Mouse (Mus musculus) kidney, adult 8-10 months (tissue): ENCODE results near the gene Spaca3.

ENCODE experiments used
- DNase-seq, 2 experiments: peaks; one replicate each; pipeline ENCODE4 v3.0.0; 2022

The Spaca3 gene

DNA sequence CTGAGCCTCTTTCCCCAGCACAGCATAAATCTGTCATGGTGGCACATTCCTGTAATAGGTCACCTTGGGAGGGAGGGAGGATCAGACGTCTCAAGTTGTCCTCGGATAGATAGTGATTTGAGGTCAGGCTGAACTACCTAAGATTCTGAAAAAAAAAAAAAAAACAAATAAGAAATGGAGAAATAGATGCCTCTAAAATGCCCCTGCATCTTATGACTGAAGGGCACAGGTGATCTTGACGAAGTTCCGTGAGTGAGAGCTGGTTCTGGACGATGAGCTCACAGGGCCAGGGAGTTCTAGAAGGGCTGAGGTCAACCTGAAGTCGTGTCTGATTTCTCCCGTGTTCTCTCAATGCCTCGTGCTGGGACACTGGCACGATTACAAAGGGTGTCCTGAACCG, at the start of gene Spaca3:
TSS of gene Spaca3 (plus strand) at position 301 of the 400 bp plus-strand sequence.
- no peak for DNase-seq

DNA sequence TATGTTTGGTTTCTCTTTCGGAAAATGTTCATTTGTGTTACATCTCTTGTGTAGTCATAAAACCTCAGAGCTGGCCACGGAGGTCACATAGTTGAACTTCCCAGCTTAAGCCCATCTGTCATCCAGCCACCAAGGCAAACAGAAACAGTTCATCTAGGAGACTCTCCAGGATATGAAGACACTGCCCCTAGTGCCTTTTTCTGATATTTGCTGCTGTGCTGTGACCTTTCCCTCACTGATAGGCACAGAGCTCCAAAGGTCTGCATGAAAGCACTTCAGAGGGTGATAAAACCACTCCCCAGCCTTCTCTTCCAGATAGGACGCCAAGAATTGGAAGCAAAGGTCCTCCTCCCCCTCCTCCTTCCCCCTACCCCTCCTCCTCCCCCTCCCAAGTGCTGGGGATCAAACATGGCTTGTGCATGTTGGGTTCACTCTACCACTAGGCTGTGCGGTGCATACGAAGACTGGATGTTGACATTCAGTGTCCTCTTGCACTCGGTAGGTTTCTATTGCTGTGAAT, 49.6 kb upstream of the Spaca3 start:
- peak; percentile 16 to 45 for DNase-seq

DNA sequence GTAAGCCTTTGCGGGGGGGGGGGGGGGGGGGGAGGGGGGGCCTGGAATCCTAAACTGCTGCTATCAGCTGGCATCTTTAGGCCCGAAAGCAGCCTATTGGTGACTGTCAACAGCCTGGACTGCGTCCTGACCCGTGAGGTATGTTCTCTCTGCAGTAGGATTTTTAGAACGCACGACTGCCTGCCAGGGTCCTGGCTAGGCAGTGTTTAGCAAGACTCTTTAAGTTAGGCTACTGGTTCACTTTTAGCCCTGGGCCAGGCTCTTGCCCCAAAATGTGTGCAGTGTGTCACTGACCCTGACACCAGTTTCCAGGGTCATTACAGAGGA, 48.5 kb upstream of the Spaca3 start:
- no peak for DNase-seq

DNA sequence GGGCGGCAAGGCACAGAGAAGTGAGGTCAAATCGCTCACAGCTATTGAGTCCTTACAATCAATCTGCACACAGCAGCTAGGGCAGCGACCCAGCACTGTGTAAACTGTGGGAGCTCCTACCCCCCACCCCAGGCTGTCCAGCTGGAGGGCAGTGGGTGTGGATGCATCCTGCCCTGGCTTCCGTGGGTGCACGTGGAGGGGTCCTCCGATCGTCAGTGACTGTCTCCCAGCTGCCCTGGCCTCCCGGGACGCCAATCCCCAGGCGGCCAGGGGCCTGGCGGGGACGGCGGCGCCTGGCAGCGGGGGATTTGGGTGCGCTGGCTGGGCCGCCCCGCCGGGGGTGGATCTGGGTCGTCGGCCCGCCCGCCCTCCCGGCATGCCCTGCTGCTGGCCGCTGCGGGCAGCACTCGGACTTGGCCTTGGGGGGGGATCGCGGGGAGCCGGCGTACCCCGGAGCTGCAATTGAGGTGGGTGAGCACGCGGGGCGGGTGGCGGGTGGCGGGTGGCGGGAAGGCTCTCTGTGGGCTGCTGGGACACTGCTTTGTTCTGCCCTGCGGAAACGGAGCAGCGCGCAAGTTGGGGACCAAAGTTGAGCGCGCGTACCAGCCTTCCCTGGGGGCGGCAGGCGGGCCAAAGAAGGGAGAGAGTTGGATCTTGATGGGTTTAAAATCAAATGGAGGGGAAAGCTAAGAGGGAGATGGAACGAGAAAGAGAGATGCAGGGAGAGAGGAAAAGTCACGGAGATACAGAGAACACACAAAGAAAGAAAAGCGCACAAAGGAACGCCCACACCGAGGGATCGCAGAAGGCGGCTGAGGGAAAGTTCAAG, 48.0 kb upstream of the Spaca3 start, which contains the start of gene Tmem98:
TSS of gene Tmem98 (plus strand) at position 183 of the 829 bp plus-strand sequence.
- no peak for DNase-seq

DNA sequence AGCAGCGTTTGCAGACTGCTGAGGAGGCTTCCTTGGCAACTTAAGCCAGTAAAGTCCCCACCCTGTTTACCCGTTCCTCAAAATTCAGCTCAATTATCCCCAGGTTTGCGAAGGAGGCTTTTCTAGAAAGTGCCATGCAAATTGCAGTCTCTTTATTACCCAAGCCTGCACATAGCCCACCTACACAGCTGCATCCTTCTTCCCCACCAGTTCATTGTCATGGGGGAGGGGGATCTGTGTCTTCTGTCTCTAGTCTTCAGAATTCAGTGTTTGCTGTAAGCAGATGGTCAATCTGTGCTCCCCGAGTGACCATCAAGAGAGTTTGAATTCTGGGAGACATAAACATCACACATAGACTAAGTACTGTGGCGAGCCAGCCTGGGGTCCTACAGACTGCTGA, 47.0 kb upstream of the Spaca3 start:
- no peak for DNase-seq

DNA sequence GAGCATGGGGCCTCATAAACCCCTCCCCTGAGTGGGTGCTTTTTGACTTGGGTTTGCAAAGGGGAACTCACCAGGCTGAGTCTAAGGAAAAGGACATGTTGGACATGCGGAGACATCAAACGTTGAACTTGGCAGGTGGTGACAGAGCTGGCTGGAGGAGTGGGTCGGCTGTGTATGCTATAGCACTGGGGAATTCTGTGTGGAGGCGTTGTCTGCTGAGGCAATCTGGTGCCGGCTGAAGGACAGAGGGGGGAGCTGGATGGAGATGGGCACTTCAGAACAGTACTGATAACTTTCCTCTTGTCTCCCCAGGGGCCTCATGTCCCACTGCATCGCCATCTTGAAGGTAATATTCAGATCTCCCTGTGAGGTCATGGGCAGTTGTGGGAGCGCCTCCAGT, 42.8 kb upstream of the Spaca3 start:
- DNase-seq, result no peak

DNA sequence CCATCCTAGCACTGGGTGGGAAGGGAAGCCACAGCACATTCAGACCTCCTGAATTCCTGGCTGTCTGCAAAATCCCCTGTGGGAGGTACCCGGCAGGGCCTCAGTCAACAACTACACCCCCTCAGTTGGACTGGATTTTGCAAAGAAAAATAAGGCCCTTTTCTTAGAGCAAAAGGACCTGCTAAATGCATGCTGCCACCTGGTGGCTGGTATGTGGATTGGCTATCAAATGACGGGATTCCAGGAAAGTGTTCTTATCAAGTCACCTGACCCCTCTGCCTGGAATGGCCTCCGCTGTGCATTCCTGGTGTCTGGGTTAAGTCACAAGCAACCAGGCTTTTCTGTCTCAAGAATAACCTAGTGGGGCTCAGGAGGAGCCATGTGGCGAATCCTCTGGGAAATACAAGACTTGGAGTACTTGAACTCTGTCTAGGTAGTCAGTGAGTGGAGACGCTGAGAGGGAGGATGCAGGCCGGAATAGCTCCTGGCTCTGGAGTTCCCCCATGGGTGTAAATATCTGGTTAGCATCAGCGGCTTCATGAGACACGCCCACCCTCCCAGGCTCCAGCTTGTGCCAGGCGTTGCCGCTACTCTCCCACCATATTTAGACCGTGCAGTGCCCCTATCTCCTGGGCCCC, 40.0 kb upstream of the Spaca3 start:
- DNase-seq, result peak; percentile 78 to 81

DNA sequence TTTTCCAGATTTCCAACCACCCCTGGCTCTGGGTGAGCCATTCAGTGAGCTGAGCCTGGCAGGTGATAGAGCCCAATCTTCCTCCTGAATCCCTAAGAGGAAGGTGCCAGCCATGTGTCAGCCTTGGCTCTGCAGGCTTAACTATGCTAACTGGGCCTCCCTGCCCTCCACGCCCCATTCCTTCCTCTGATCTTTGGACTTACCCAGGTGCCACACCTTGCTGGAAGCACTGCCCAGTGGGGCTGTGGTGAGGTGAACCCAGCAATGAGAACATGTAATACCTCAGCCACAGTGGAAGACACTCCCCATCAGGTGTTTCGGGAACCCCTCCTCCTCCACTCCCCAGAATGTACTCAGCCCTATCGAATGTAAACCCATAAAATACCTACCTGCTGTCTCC, 38.1 kb upstream of the Spaca3 start:
- no peak for DNase-seq

DNA sequence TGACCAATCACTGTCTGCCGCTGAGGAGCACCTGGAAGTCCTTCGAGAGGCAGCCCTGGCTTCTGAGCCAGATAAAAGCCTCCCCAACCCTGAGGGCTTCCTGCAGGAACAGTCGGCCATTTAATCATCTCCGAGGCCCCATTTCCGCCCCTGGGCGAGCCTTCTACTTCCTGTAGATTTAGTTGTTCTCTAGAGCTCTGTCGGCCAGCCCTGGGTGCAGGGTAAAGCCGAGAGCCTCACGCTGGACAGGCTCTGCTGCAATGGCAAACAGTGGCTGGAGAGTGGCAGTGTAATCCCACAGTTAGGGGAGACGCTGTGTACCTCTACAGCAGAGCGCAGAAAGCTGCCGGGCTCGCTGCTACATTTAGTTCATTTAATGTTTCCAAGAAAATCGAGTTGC, 36.9 kb upstream of the Spaca3 start:
- DNase-seq, result peak in 1 of 2 experiments; percentile 16

DNA sequence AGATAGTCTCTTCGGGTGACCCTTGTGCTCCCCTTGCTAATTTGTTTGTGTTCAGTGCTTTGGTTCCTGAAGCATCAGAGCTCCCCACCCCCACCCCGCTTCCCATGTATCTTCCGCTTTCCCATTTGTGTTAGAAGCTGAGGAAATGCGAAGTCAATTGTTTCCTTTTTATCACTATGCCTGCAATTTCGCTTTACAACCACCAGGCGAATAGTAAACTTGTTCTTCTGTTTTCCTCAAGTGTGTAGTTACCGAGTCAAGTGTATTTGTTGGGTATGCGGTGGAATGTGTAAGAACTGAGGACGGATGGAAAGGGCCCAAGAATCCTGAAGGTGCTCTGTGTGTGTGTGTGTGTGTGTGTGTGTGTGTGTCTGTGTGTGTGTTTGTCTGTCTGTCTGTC, 36.4 kb upstream of the Spaca3 start:
- no peak for DNase-seq

DNA sequence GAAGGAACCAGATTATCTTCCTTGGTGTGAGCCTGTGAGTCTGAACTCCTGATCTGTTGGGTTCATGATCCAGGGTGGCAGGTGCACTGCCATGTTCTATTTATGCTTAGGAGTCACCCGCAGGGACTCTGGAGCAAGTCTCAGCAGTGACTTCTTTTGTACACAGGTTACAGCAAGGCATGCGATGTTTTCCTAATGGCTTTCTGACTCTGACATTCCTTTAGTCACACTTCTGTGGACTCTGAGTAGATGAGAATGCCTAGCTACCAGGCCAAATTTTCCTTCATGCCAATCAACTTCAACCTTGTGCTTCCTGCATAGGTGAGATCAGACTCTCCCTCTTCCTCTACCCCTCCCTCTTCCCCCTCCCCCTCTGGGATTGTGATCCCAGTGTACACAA, 22.8 kb upstream of the Spaca3 start:
- DNase-seq, result no peak

DNA sequence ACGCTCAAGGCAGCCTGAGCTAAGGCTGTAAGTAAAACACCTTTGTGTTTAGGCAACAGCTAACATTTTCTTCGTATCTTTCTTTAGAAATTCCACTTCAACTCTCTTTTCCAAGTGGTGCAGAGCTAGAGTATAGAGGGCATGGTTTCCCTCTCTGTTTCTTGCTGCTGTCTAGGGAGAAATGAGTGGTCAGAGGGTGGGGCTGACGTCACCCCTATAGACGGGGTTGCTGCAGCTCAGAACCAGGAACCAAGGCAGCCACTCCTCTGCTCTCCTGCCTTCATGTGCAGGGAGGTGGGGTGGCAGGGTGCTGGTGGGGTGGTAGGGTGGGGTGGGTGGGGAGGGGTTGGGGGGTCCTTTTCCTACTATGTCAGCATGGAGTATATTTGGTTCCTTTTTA, 22.3 kb upstream of the Spaca3 start:
- no peak for DNase-seq

DNA sequence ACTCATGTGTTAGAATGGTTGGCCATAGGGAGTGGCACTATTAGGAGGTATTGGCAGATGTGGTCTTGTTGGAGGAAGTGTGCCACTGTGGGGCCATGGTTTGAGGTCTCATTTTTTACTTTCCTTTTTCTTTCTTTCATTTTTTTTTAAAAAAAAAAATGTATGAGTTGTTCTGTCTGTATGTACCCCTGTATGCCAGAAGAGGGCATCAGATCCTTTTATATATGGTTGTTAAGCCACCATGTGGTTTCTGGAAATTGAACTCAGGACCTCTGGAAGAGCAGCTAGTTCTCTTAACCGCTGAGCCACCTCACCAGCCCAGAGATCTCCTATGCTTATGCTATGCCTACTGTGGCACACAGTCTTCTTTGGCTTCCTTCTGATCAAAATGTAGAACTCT, 19.4 kb upstream of the Spaca3 start:
- no peak for DNase-seq

DNA sequence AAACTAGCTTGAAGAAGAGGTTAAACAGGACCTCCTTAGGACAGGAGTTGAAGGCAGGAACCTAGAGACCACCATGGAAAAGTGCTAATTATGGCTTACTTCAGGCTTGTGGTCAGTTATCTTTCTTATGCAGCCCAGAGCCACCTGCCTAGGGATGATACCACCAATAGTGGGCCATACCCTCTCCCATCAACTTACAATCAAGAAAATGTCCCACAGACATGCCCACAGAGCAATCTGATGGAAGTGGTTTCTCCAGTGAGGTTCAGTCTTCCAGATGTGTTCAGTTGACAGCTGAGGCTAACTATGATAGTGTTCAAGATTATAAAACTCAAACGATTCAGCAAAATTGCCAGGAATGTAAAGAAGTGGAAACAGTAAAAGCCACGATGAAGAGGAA, 14.7 kb upstream of the Spaca3 start:
- no peak for DNase-seq

DNA sequence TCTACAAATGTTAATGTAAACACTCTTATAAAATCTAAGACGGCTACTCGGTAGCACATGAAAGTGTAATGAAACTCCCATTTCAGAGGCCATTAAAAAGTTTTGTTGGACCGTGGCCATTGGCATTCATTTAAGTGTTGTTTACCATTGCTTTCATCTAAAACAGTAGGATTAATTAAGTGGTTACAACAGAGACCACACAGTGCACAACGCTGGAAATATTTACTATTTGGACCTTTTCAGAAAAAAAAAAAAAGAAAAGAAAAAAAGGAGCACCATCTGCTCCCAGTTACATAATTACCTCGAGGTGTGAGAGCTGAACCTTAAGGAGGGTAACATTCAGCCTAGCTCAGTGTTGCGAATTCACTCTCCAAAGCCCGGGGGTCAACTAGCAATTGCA, 12.7 kb upstream of the Spaca3 start:
- DNase-seq, result no peak

DNA sequence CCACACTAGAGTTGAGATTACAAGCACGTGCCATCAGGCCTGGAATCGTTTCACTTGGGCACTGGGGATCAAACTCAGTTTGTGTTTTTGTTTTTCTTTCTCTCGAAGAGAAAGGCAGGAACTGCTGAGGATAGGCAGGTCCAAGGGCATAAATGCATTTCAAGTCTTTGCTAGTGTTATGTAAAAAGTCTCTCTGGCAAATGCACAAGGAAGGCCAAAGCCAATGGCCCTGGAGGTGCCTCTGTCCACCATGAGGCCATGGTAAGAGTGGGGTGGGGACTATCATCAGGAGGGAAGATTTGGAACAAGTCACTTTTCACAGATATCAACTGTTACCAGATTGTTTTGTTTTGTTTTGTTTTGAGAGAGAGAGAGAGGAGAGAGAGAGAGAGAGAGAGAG, 12.1 kb upstream of the Spaca3 start:
- no peak for DNase-seq

DNA sequence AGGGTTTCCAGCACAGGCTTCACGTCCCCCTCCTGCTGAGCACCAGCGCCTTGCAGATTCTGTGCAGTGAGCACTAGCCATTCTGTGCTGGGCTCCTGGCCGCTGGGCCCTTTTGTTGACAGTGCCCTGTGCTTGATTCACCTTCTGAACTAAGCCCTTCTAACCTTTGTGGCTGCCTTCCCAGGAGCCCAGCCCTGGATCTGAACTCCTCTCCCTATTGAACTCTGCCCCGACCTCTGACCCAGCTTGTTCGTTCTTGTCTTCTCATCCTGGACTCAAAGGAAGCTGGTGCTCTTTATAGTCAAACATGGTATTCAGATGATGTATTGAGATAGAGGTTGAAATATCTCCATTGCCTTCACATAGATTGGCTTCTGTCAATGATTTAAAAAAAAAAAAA, 10.0 kb upstream of the Spaca3 start:
- DNase-seq, result no peak

DNA sequence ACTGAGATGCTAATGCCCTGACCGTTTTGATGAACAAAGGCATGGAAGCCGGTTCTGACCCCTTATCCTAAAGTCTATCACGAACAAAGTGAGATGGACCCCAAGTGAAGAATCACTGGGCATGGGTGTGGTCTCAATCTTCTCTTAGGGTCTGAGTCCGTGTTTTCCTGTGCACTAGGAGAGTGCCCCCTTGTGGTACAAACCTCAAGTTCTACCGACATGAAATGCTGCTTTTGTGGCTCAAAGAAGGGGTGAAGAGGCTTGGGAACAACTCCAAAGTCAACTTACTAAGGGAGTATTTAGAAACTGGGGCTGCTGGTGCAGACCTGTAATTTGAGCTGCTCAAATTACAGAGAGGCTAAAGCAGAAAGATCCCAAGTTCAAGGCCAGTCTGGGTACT, 6.3 kb upstream of the Spaca3 start:
- DNase-seq, result peak in 1 of 2 experiments; percentile 20

DNA sequence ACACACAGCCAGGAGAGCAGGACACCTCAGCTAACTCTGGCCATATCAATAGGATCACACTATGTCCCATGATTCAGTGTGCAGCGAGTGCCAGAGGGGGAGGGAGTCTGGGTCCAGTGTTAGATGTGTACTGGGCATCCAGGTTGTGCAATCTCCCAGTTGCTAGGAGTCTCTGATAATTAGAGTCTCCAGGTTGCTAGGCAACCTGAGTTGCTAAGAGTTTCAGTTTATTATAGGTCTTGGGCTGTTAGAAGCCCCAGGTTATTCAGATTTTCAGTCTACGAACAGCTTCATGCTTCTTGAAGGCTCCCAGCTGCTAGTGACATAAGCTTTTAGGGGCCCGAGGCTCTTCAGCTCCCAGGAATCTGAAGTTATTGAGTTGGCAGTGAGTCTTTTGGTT, 5.2 kb upstream of the Spaca3 start:
- DNase-seq, result no peak

DNA sequence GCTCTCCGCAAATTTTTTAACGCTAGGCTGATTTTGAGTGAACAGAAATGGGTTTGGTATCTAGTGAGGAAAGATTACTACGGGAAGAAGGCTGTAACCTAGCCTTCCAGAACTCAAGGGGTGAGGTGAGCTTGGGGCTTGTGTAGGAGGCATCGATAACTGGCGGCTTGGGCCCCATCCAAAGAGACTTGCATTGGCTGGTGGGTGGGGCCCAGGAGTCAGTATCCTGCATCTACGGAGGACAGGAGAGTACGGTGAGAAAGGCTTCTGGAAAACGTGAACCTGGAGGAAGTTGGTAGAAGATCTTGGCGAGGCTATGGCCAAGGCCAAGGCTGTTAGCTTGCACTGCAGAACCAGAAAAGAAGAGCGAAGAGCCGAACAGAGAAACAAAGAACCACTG, 3.7 kb upstream of the Spaca3 start:
- DNase-seq, result no peak

DNA sequence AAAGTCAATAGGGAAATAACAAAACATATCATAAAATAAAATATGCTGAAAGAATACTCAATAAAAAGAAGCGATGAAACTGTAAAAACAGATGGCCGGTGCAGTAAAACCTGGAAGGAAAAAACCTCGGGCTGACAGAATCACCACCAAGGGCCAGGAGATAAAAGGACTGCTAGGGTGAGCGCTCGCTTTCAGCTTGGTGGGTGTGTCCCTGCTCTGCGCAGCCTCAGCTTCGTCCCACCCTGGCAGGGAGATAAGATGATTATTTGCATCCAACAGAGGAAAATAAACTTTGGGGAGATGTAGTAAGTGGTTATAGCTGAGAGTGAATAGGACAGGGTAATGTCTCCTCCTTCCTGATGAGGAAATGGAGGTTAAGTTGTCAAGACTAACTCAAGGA, 3.3 kb upstream of the Spaca3 start:
- DNase-seq, result no peak

DNA sequence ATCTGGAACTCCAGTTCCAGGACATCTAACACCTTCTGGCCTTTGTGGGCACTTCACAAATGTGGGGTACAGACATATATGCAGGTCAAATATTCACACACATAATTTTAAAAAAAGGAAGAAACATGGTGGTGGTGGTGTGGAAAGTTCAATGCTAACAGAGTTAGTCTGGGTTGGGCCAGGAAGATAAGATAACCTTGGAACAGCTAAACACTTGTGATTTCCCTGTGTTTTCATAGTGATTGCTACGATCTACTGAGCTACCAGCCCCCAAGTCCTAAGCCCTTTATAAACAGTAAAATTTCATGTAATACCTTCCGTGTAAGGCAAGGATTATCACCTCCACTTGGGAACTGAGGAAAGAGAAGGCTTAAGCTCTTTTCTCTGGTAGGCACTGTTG, 1.3 kb upstream of the Spaca3 start:
- DNase-seq, result no peak

DNA sequence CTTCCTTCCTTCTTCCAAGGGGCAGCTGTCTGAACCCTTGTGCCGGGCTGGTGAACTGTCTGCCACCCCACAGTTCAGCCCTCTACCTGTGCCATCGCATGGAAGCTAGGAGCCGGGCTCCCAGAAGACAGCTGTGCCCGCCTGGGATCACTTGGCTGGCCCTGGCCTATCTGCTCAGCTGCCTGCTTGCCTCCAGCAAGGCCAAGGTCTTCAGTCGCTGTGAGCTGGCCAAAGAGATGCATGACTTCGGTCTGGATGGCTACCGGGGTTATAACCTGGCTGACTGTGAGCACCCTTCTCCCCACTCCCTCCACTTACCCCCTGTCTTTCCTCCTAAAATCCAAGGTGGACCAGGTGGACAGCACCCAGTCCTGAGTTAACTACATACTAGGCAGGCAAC, 4.8 kb downstream of the Spaca3 start:
- DNase-seq, result no peak

DNA sequence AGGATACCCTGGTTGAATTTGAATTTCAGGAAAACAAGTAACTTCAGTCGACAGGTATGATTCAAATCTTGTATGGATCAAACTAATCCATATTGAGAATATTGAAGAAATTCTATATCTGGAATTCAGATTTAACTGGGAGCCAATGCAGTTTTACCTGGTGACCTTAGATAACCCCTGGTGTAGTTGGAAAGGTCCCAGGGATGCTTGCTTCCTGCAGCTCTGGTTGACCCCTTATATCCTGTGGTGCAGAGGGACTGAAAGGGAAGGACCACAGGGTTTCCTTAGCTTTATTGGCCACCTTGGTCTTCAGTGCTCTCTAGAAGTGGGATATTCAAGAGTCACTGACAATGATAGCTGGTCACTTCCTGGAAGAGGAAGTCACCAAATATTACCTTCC, 9.9 kb downstream of the Spaca3 start:
- no peak for DNase-seq
